Mouse (Mus musculus): ENCODE results near the gene Adat1. TPM values are rescaled to one million over a fixed set of nuclear protein-coding genes. Genes with fewer than 3 reads are reported as not detected.

The Adat1 gene
- total and polyA plus RNA-seq, 2 experiments from 2014 or later: 4.3 to 4.5 TPM

DNA sequence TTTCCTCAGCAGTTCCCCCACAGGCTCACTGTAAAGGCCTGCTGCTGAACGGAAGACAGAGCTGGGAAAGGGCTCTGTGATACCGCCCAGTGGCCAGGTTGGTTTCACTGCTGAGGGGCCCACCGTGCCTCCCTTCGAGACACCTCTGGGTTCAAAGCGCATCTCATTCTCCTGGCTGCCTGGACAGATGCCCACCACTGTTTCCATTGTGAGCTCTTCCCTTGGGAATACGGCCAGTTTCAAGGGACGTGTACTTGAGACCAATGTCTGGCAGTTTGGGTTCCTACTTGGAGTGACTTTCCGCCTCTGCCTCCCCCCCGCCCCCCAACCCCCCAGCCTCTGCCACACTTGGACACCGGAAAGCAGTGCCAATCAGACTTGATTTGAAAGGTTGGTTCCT lies 29.0 kb downstream of the Adat1 start:
- ATAC-seq: no peak
- Histone ChIP-seq H3K27me3 (ENCODE audit: insufficient read depth, low read length) (no peaks in the 10 kb centered on the region), H3K9ac (no peak overlapping the region), H3K4me3 (ENCODE audit: low read depth, low read length) (no peak overlapping the region), H3K4me2 (ENCODE audit: low read depth) (no peak overlapping the region), H3K9me3 (ENCODE audit: low read length) (no peaks in the 10 kb centered on the region), H3K27ac (ENCODE audit: low read depth, low read length) (no peak overlapping the region), H3K4me1 (ENCODE audit: insufficient read depth) (no peaks in the 10 kb centered on the region), H3K36me3 (ENCODE audit: insufficient read depth) (no peaks in the 10 kb centered on the region)
- DNase-seq: no peak
- 56% methylated on average over 10 of the region's 10 CpGs for WGBS
- TF ChIP-seq CTCF (IDR thresholded peaks at IDR 0.05; ENCODE audit: low read depth): no peak

DNA sequence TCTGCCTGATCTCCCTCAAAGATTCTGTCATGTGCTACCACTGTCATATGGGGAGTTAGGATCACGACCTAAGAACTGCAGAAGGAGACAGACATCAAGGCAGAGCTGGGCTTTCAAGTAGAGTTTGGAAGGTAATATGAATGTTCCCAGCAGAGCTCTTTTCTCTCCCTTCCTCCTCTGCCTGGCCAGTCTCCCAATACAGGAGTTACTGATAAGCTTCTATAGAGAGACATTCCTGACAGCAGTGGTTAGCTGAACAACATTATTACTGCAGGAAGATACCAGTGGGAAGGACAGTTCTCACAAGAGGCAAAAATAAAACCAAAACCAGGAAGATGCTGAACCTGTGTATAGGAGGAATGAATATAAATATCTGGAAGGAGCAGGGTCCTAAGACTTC lies 29.5 kb downstream of the Adat1 start:
- WGBS: 86% methylated on average over 1 of the region's 1 CpGs
- H3K36me3 ChIP-seq (ENCODE audit: insufficient read depth): no peaks in the 10 kb centered on the region
- no peak overlapping the region for H3K9ac ChIP-seq
- no peaks in the 10 kb centered on the region for H3K4me1 ChIP-seq (ENCODE audit: insufficient read depth)
- no peak overlapping the region for H3K4me2 ChIP-seq (ENCODE audit: low read depth)
- TF ChIP-seq CTCF (IDR thresholded peaks at IDR 0.05; ENCODE audit: low read depth): no peak
- H3K27me3 ChIP-seq (ENCODE audit: insufficient read depth, low read length): no peaks in the 10 kb centered on the region
- no peak overlapping the region for H3K27ac ChIP-seq (ENCODE audit: low read depth, low read length)
- no peak for ATAC-seq
- no peak for DNase-seq
- no peak overlapping the region for H3K4me3 ChIP-seq (ENCODE audit: low read depth, low read length)
- H3K9me3 ChIP-seq (ENCODE audit: low read length): no peaks in the 10 kb centered on the region

DNA sequence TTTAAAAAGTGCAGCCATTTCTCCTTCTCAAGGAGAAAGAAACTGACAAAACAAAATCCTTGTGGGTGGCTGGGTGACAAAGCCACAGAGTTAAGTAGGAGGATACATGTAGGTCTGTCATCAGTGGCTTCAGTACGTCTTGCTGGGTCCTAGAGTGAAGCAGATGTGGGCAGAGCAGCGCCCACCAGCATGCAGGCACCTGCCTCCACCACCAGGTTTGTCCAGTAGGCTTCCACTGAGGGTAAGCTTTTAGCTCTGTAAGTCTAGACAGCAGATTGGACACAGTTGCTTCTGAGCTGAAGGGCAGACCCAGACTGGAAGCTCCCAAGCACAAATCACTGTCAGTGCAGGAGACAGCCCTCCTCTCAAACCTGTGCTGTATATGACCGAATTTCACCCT lies 30.8 kb downstream of the Adat1 start:
- H3K27ac ChIP-seq (ENCODE audit: low read depth, low read length): no peak overlapping the region
- H3K36me3 ChIP-seq (ENCODE audit: insufficient read depth): peaks cover 7% of the 10 kb centered on the region
- H3K9ac ChIP-seq: no peak overlapping the region
- H3K9me3 ChIP-seq (ENCODE audit: low read length): no peaks in the 10 kb centered on the region
- H3K4me1 ChIP-seq (ENCODE audit: insufficient read depth): no peaks in the 10 kb centered on the region
- ATAC-seq: no peak
- WGBS: 76% methylated on average over 3 of the region's 3 CpGs
- H3K4me3 ChIP-seq (ENCODE audit: low read depth, low read length): no peak overlapping the region
- no peak overlapping the region for H3K4me2 ChIP-seq (ENCODE audit: low read depth)
- H3K27me3 ChIP-seq (ENCODE audit: insufficient read depth, low read length): no peaks in the 10 kb centered on the region
- TF ChIP-seq CTCF (IDR thresholded peaks at IDR 0.05; ENCODE audit: low read depth): no peak; the same call in 1 of the 2 replicates
- DNase-seq: no peak

DNA sequence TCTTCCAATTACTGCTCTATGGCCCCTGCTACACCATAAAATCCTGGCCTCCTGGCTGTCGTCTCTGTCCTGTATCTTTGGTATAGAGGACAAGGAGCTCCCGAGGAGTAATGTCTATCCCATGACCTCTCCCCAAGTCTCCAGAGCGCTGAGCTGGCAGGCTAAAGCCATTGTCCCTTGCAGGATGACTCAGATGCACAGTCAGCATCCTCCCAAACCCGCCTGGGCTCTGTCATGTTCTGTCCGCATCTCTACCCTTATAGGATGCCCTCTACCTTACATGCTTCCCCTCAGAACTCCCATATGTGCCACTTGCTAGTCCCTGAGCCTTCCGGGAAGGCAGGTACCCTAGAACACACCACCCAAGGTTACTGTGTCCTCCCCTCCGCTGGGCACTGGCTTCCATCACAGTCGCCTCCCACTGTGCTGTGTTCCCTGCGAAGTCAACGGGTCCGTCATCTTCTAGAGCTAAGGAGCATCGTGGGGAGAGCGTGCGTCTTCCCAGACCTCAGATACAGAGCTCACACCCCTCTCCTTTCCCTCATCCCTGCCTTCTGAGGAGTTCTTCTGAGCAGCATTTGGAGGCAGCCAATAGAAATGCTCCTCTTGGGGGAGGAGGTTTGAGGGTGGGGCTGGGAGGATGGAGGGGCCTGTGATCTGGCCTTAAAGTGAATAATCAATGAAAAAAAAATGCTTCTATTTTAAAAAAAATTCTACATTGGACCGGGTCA lies 31.3 kb downstream of the Adat1 start:
- Histone ChIP-seq H3K4me3 (ENCODE audit: low read depth, low read length) (no peak overlapping the region), H3K27ac (ENCODE audit: low read depth, low read length) (no peak overlapping the region), H3K9me3 (ENCODE audit: low read length) (no peaks in the 10 kb centered on the region), H3K4me2 (ENCODE audit: low read depth) (no peak overlapping the region), H3K36me3 (ENCODE audit: insufficient read depth) (peaks cover 10% of the 10 kb centered on the region), H3K27me3 (ENCODE audit: insufficient read depth, low read length) (no peaks in the 10 kb centered on the region), H3K9ac (no peak overlapping the region), H3K4me1 (ENCODE audit: insufficient read depth) (no peaks in the 10 kb centered on the region)
- no peak for DNase-seq
- no peak for TF ChIP-seq CTCF (IDR thresholded peaks at IDR 0.05; ENCODE audit: low read depth)
- no peak; the same call in 1 of the 2 replicates for ATAC-seq
- 74% methylated on average over 15 of the region's 15 CpGs for WGBS

DNA sequence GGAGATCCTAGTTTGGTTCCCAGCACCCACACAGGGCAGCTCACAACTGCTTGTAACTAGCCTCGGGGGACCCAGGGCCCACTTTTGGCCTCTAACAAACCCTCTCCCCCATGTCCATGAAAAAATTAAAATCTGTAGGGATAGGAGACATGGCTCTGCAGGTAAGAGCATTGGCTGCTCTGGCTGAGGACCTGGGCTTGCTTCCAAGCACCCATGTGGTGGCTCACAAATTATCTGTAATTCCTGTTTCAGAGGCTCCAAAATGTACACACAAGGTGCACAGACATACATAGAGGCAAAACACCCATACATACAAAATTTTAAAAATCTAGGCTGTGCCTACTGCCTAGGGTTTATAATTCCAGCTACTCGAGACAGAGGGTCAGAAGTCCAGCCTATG lies 34.9 kb downstream of the Adat1 start:
- H3K9me3 ChIP-seq (ENCODE audit: low read length): no peaks in the 10 kb centered on the region
- TF ChIP-seq CTCF (IDR thresholded peaks at IDR 0.05; ENCODE audit: low read depth): no peak
- H3K4me1 ChIP-seq (ENCODE audit: insufficient read depth): no peaks in the 10 kb centered on the region
- WGBS: 95% methylated on average over 2 of the region's 2 CpGs
- no peak overlapping the region for H3K4me3 ChIP-seq (ENCODE audit: low read depth, low read length)
- DNase-seq (no peak), ATAC-seq (no peak)
- H3K9ac ChIP-seq: no peak overlapping the region
- no peak overlapping the region for H3K4me2 ChIP-seq (ENCODE audit: low read depth)
- H3K36me3 ChIP-seq (ENCODE audit: insufficient read depth): peaks cover 31% of the 10 kb centered on the region
- H3K27me3 ChIP-seq (ENCODE audit: insufficient read depth, low read length): no peaks in the 10 kb centered on the region
- no peak overlapping the region for H3K27ac ChIP-seq (ENCODE audit: low read depth, low read length)

DNA sequence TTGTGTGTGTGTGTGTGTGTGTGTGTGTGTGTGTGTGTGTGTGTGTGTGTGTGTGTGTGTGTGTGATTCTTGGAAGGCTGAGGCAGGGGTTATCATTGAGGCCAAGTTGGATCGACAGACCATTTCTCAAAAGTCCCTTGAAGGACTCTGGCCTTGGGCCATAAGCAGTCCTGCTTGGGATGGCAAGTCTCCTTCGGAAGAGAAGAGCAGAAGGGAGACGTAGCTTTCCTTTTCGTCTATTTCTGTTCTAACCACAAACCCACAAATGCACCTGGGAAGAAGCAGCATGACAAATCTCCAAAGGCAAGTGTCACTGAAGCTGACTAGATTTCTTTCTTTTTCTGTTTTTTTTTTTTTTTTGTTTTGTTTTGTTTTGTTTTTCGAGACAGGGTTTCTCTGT lies 36.2 kb downstream of the Adat1 start:
- TF ChIP-seq CTCF (IDR thresholded peaks at IDR 0.05; ENCODE audit: low read depth): no peak
- Histone ChIP-seq H3K9ac (no peak overlapping the region), H3K9me3 (ENCODE audit: low read length) (no peaks in the 10 kb centered on the region), H3K4me2 (ENCODE audit: low read depth) (no peak overlapping the region), H3K27me3 (ENCODE audit: insufficient read depth, low read length) (no peaks in the 10 kb centered on the region), H3K4me3 (ENCODE audit: low read depth, low read length) (no peak overlapping the region), H3K36me3 (ENCODE audit: insufficient read depth) (peaks cover 38% of the 10 kb centered on the region), H3K4me1 (ENCODE audit: insufficient read depth) (no peaks in the 10 kb centered on the region), H3K27ac (ENCODE audit: low read depth, low read length) (no peak overlapping the region)
- WGBS: 97% methylated on average over 5 of the region's 5 CpGs
- no peak for ATAC-seq
- no peak for DNase-seq

DNA sequence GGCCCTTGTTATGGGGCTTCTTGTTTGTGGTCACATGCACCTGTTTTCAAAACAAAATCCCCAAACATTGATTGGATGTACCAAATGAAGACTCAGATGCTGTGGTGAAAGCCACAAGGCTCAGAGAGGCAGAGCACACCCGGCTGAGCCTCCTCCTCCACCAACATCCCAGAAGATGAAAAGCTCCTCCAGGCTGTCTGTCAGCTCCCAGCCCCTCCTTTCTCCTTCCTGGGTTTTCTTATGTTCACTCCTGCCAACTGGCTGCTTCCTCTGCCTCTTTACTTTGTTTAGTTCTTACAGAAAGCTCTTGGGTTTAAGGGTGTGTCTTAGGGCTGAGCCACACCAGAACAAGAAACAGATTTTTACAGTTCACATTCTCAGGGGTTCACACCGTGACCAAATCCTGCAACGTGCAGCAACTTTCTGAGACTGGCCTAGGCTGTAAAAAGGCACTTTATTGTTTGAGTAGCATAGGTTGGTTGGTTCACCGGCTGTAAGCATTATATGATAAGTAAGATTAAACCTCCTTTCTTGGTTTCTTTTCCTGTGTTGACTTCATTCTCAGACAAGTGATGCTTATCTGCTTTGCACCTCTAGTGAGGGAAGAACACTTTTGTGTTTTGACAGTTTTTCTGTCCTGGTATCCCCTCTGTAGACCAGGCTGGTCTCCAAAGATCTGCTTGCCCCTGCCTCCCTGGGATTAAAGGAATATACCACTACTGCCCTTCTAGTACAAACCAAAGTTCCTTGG lies 37.1 kb downstream of the Adat1 start:
- ATAC-seq: no peak

More for the DNA sequence above, 37.1 kb downstream of the Adat1 start:
- Histone ChIP-seq H3K4me1 (ENCODE audit: insufficient read depth) (no peaks in the 10 kb centered on the region), H3K36me3 (ENCODE audit: insufficient read depth) (peaks cover 38% of the 10 kb centered on the region), H3K9ac (no peak overlapping the region), H3K4me3 (ENCODE audit: low read depth, low read length) (no peak overlapping the region), H3K27me3 (ENCODE audit: insufficient read depth, low read length) (no peaks in the 10 kb centered on the region), H3K27ac (ENCODE audit: low read depth, low read length) (no peak overlapping the region), H3K4me2 (ENCODE audit: low read depth) (no peak overlapping the region), H3K9me3 (ENCODE audit: low read length) (no peaks in the 10 kb centered on the region)
- no peak for DNase-seq
- WGBS: 90% methylated on average over 4 of the region's 4 CpGs
- no peak for TF ChIP-seq CTCF (IDR thresholded peaks at IDR 0.05; ENCODE audit: low read depth)
